Mouse (Mus musculus) midbrain, embryonic 14.5 days (tissue): ENCODE measurements around the gene Pdss2. TPM values are rescaled to one million over a fixed set of nuclear protein-coding genes. Genes with fewer than 3 reads are reported as not detected.

Source experiments
- ATAC-seq: fragments of 200-750 bp; cut with Nextera tagmentation; 2 replicates; pipeline ENCODE4 v1.8.0; 2017; ENCODE audit warnings: moderate number of reproducible peaks, moderate library complexity; ENCODE audit not compliant: low FRiP score, low TSS enrichment
- DNase-seq: peaks from one replicate; pipeline ENCODE4 v3.0.0-alpha.2; 2015
- H3K27ac ChIP-seq: fragments of 300-500 bp; sonication (generic); replicated peaks from 2 replicates; pipeline ENCODE4 v1.5.1; 2014; ENCODE audit warnings: mild to moderate bottlenecking, low read depth, low read length, moderate library complexity
- H3K27me3 ChIP-seq: fragments of 300-500 bp; sonication (generic); 2 replicates; pipeline ENCODE4 v1.6.1; 2014; ENCODE audit warnings: low read length, control low read depth, mixed read lengths; ENCODE audit not compliant: control insufficient read depth, insufficient read depth
- H3K36me3 ChIP-seq: fragments of 300-500 bp; sonication (generic); 2 replicates; pipeline ENCODE4 v1.6.1; 2014; ENCODE audit warnings: low read length, control low read depth; ENCODE audit not compliant: control insufficient read depth, insufficient read depth
- H3K4me1 ChIP-seq: fragments of 300-500 bp; sonication (generic); 2 replicates; pipeline ENCODE4 v1.6.1; 2014; ENCODE audit warnings: mild to moderate bottlenecking, antibody characterized with exemption, low read length, control low read depth; ENCODE audit not compliant: control insufficient read depth, insufficient read depth
- H3K4me2 ChIP-seq: fragments of 300-500 bp; sonication (generic); 2 replicates; pipeline ENCODE4 v1.6.1; 2014; ENCODE audit warnings: mild to moderate bottlenecking, low read length, moderate library complexity
- H3K4me3 ChIP-seq: fragments of 300-500 bp; sonication (generic); replicated peaks from 2 replicates; pipeline ENCODE4 v1.5.1; 2014; ENCODE audit warnings: low read depth, low read length
- H3K9ac ChIP-seq: fragments of 300-500 bp; sonication (generic); replicated peaks from 2 replicates; pipeline ENCODE4 v1.6.1; 2014; ENCODE audit warnings: mild to moderate bottlenecking, low read length, moderate library complexity
- H3K9me3 ChIP-seq: fragments of 300-500 bp; sonication (generic); 2 replicates; pipeline ENCODE4 v1.6.1; 2016; ENCODE audit warnings: low read length, control low read depth, mixed read lengths; ENCODE audit not compliant: control insufficient read depth
- WGBS: fragments of 180-500 bp; shearing (Covaris S2); extraction: QIAGEN DNeasy Blood & Tissue Kit; methylation state at CpG from one replicate; pipeline ENCODE4 v1.1.7; 2014; 5-methylcytosine and 5-hydroxymethylcytosine counted together
- polyA plus RNA-seq: library from polyadenylated mRNA; unstranded; fragments of >200 nt; fragmentation: Nextera tagmentation; extraction: Ambion mirVana; gene quantifications from 2 replicates; pipeline ENCODE4 v1.2.1, GENCODE M21; 2014

The Pdss2 gene
- polyA plus RNA-seq, result 18.1 and 19.0 TPM in 2 replicates

DNA sequence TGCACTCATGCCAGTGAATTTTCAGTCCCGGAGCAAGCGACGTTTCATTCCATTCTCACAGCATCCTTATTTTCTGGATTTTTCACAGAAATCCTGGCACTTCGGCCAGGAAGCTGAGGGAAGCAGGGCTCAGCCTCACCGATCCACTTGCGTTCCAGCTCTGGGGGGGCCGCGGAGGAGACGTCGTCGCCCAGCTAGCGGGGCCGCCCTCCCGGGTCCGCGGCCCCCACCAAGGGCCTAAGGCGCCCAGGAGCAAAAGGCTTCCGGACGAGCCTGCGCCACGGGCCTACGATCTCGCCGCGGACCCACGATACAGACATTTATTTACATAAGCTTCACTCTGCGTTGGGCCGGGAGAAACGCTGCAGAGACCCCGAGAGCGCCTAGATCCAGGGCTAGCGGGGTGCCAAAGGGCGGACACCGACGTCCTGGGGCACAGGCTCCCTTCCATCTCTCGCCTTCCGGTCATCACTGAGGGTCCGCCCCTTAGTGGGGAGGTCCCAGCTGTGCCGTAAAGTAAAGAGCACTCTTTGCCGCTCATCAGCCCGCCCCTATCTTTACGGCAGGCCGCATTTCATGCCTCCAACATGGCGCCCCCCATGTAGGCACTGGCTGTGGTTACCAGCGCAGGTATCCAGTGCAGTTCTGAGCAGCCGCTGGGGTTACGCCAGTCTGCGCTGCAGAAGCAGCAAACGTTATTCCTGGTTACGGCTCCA, at the start of gene Pdss2:
Pdss2 (plus strand) TSS at position 577 of the 716 bp plus-strand sequence.
- Histone ChIP-seq H3K4me3 (peak within 1 kb of the TSS; percentile 66), H3K9ac (peak within 1 kb of the TSS; percentile 89), H3K4me1 (peaks cover 8% of the 10 kb centered on the region), H3K27me3 (no peaks in the 10 kb centered on the region), H3K9me3 (no peaks in the 10 kb centered on the region), H3K4me2 (peak within 1 kb of the TSS; percentile 96), H3K36me3 (no peaks in the 10 kb centered on the region), H3K27ac (peak within 1 kb of the TSS; percentile 91)
- under 1% methylated on average over 50 of the region's 50 CpGs for WGBS
- ATAC-seq, result peak; percentile 99
- DNase-seq, result peak; percentile 96

DNA sequence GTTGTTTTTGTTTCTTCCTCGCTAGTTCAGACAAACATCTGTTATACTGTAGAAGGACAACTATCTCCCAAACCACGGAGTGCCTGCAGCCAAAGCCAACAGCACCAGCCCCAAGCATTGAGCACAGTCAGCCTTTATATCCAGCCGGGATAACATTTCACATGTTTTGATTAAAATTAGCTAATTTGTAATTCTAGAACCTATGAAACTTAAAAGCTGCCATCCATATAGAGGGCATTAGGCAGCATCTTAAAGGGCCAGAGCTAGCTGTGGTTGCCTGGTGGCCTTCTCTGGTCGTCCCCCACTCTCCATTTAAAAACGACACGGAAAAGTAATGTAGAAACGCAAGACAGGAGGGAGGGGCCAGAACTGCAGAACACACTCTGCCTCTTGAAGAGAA, 49.2 kb upstream of the Pdss2 start:
- Histone ChIP-seq H3K4me1 (peaks cover 36% of the 10 kb centered on the region), H3K9me3 (no peaks in the 10 kb centered on the region), H3K9ac (peak overlapping the region; percentile 94), H3K27ac (no peak overlapping the region), H3K27me3 (no peaks in the 10 kb centered on the region), H3K4me2 (peak overlapping the region; percentile 92), H3K36me3 (no peaks in the 10 kb centered on the region), H3K4me3 (peak overlapping the region; percentile 90)
- WGBS, result 6% methylated on average over 7 of the region's 7 CpGs
- ATAC-seq, result no peak
- DNase-seq, result peak; percentile 37

- Histone ChIP-seq H3K27me3 (no peaks in the 10 kb centered on the region), H3K4me2 (peak overlapping the region; percentile 92), H3K4me1 (peaks cover 36% of the 10 kb centered on the region), H3K9me3 (no peaks in the 10 kb centered on the region), H3K36me3 (no peaks in the 10 kb centered on the region), H3K4me3 (peak overlapping the region; percentile 90), H3K27ac (no peak overlapping the region), H3K9ac (peak overlapping the region; percentile 94)
- DNase-seq, result peak; percentile 30
- 2% methylated on average over 8 of the region's 8 CpGs for WGBS
- no peak for ATAC-seq
These were observed 48.7 kb upstream of the Pdss2 start for GRCm38 (mm10) chr10:43172554-43172953.

DNA sequence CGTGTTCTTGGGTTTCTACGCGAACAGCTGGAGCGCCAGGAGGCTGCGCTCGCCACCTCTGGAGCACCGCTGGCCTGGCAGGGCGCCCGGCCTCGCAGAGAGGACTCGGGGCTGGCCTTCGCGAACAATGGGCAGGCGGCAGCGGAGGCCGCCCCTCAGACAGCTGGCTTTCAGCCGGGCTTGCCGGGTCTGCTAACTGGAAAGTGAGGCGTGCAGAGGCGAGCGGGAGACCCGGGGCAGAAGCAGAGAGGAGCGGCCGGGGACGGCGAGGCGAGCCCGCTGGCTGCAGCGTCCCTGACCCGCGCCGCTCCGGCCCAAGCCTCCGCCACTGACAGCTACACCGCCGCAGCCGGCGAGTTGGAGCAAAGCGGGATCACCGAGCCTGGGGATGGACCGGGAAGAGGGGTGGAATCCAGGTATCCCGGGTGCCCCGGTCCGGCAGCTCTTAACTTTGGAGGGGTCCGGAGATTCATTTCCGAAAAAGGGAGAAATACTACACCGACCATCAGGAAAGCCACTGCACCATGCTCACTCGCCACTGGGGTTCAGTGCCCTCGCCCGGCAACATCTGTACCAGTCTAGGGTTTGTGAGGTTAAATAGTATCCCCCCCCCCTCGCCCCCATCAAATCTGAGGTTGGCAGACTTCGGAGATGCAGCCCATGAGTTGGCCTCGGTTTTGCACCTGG, 48.0 kb upstream of the Pdss2 start:
- no peaks in the 10 kb centered on the region for H3K9me3 ChIP-seq
- ATAC-seq (peak; percentile 37; the same call in 1 of the 2 replicates), DNase-seq (peak; percentile 84)
- H3K36me3 ChIP-seq, result no peaks in the 10 kb centered on the region
- H3K9ac ChIP-seq, result peak overlapping the region; percentile 94
- 0% methylated on average over 53 of the region's 53 CpGs for WGBS
- H3K27ac ChIP-seq, result peak overlapping the region; percentile 99
- peak overlapping the region; percentile 90 for H3K4me3 ChIP-seq
- no peaks in the 10 kb centered on the region for H3K27me3 ChIP-seq
- peak overlapping the region; percentile 92 for H3K4me2 ChIP-seq
- H3K4me1 ChIP-seq, result peaks cover 36% of the 10 kb centered on the region

GRCm38 (mm10) chr10:43173828-43174325, 47.4 kb upstream of the Pdss2 start:
- H3K9ac ChIP-seq, result peak overlapping the region; percentile 94
- peak; percentile 69 for DNase-seq
- peak overlapping the region; percentile 99 for H3K27ac ChIP-seq
- H3K27me3 ChIP-seq, result no peaks in the 10 kb centered on the region
- peak overlapping the region; percentile 90 for H3K4me3 ChIP-seq
- peaks cover 35% of the 10 kb centered on the region for H3K4me1 ChIP-seq
- WGBS, result under 1% methylated on average over 38 of the region's 38 CpGs
- H3K9me3 ChIP-seq, result no peaks in the 10 kb centered on the region
- H3K36me3 ChIP-seq, result no peaks in the 10 kb centered on the region
- H3K4me2 ChIP-seq, result peak overlapping the region; percentile 92
- ATAC-seq, result peak; percentile 71

GRCm38 (mm10) chr10:43174326-43175155, 46.7 kb upstream of the Pdss2 start, which contains the start of the genes Sobp and 9030612E09Rik:
Sobp (minus strand) TSS chr10:43174530.
9030612E09Rik (plus strand) TSS chr10:43174704.
- peak; percentile 90 for ATAC-seq
- peak within 1 kb of the TSS; percentile 94 for H3K9ac ChIP-seq
- peak; percentile 94 for DNase-seq

GRCm38 (mm10) chr10:43175156-43175601, 46.1 kb upstream of the Pdss2 start:
- no peaks in the 10 kb centered on the region for H3K9me3 ChIP-seq

More at GRCm38 (mm10) chr10:43174326-43175155, 46.7 kb upstream of the Pdss2 start, which contains the start of the genes Sobp and 9030612E09Rik:
- WGBS, result 0% methylated on average over 76 of the region's 91 CpGs
- H3K9me3 ChIP-seq, result no peaks in the 10 kb centered on the region
- no peaks in the 10 kb centered on the region for H3K36me3 ChIP-seq
- peak within 1 kb of the TSS; percentile 99 for H3K27ac ChIP-seq
- H3K4me1 ChIP-seq, result peaks cover 29% of the 10 kb centered on the region
- no peaks in the 10 kb centered on the region for H3K27me3 ChIP-seq
- H3K4me3 ChIP-seq, result peak within 1 kb of the TSS; percentile 90
- H3K4me2 ChIP-seq, result peak within 1 kb of the TSS; percentile 92

More at GRCm38 (mm10) chr10:43175156-43175601, 46.1 kb upstream of the Pdss2 start:
- H3K27ac ChIP-seq, result peak overlapping the region; percentile 99
- H3K4me1 ChIP-seq, result peaks cover 24% of the 10 kb centered on the region
- no peak for DNase-seq
- peak; percentile 35 for ATAC-seq
- under 1% methylated on average over 18 of the region's 18 CpGs for WGBS
- H3K36me3 ChIP-seq, result no peaks in the 10 kb centered on the region
- peak overlapping the region; percentile 92 for H3K4me2 ChIP-seq
- peak overlapping the region; percentile 90 for H3K4me3 ChIP-seq
- H3K27me3 ChIP-seq, result no peaks in the 10 kb centered on the region
- peak overlapping the region; percentile 94 for H3K9ac ChIP-seq
